Mouse (Mus musculus) urinary bladder, postnatal 36 days (tissue): ENCODE data around the gene Tead4.
A peak's percentile ranks its signal among the peaks of the same experiment; 100 is the strongest.
"Not testable (repeated sequence)": the region's sequence is repeated elsewhere in the genome, so short reads cannot be mapped to it uniquely, and the experiment has no call there.

Experiments used
- DNase-seq, 2 experiments: peaks; one replicate each; pipeline ENCODE4 v3.0.0; 2022; ENCODE audit warnings: low spot score in 2 of 2, mixed read lengths in 1 of 2

The Tead4 gene

GRCm38 (mm10) chr6:128237102-128237763 is 63.4 kb downstream of the Tead4 start:
- no peak for DNase-seq

GRCm38 (mm10) chr6:128236581-128236980 is 64.0 kb downstream of the Tead4 start:
- no peak for DNase-seq

GRCm38 (mm10) chr6:128234206-128234605 is 66.4 kb downstream of the Tead4 start:
- peak; percentile 13 for DNase-seq

- DNase-seq: no peak
Observed at GRCm38 (mm10) chr6:128232216-128232615, 68.4 kb downstream of the Tead4 start.

- no peak for DNase-seq
Observed at GRCm38 (mm10) chr6:128231741-128232140, 68.9 kb downstream of the Tead4 start.

- DNase-seq: no peak
Observed at GRCm38 (mm10) chr6:128227438-128228017, 73.1 kb downstream of the Tead4 start.

- DNase-seq: no peak
Observed at GRCm38 (mm10) chr6:128226941-128227340, 73.7 kb downstream of the Tead4 start.

GRCm38 (mm10) chr6:128225846-128226176 is 74.8 kb downstream of the Tead4 start:
- no peak for DNase-seq

GRCm38 (mm10) chr6:128225009-128225845 is 75.4 kb downstream of the Tead4 start:
- DNase-seq: no peak

- no peak for DNase-seq
Observed at GRCm38 (mm10) chr6:128223159-128223558, 77.5 kb downstream of the Tead4 start.

GRCm38 (mm10) chr6:128215004-128215403 is 85.6 kb downstream of the Tead4 start:
- DNase-seq: not testable (repeated sequence)

- not testable (repeated sequence) for DNase-seq
Observed at GRCm38 (mm10) chr6:128209199-128209598, 91.4 kb downstream of the Tead4 start.

- no peak for DNase-seq
Observed at GRCm38 (mm10) chr6:128208491-128209170, 92.0 kb downstream of the Tead4 start.

- no peak for DNase-seq
Observed at GRCm38 (mm10) chr6:128203557-128203956, 97.1 kb downstream of the Tead4 start.

GRCm38 (mm10) chr6:128200847-128201640 is 99.6 kb downstream of the Tead4 start:
- DNase-seq: peak; percentile 32 to 61

- DNase-seq: peak; percentile 99 to 100
Observed at GRCm38 (mm10) chr6:128200116-128200846, 100.3 kb downstream of the Tead4 start.

- no peak for DNase-seq
Observed at GRCm38 (mm10) chr6:128183521-128183920, 117.1 kb downstream of the Tead4 start.

- DNase-seq: no peak
Observed at GRCm38 (mm10) chr6:128181176-128181575, 119.4 kb downstream of the Tead4 start.

- DNase-seq: no peak
Observed at GRCm38 (mm10) chr6:128179651-128180050, 121.0 kb downstream of the Tead4 start.

- no peak for DNase-seq
Observed at GRCm38 (mm10) chr6:128179247-128179646, 121.4 kb downstream of the Tead4 start.

- no peak for DNase-seq
Observed at GRCm38 (mm10) chr6:128178681-128179080, 121.9 kb downstream of the Tead4 start.
